Mouse (Mus musculus): ENCODE data around the gene Havcr2. TPM values are rescaled to one million over a fixed set of nuclear protein-coding genes. Genes with fewer than 3 reads are reported as not detected.
"Not testable (repeated sequence)": the region's sequence is repeated elsewhere in the genome, so short reads cannot be mapped to it uniquely, and the experiment has no call there.

The Havcr2 gene
- polyA plus RNA-seq, 1 experiment from 2014 or later, result 0.23 TPM

DNA sequence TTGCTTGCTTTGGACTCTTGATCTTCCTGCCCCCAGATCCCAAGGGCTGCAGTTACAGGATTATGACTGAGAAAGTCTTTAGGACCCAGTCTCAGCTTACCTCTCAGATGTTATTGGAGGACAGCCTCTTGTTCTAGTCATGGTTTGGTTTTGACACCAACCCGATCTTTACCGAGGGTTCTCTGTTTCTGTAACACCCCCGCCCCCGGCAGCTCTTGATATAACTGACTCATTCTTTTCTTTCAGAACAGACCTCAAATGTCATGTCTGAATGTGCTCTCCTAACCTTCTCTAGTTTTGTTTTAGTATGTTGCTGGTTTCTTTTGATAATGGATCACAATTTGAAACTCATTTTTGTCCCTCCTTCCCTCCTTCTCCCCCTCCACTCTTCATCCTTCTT, 19.5 kb downstream of the Havcr2 start:
- no peak overlapping the region for H3K4me3 ChIP-seq

DNA sequence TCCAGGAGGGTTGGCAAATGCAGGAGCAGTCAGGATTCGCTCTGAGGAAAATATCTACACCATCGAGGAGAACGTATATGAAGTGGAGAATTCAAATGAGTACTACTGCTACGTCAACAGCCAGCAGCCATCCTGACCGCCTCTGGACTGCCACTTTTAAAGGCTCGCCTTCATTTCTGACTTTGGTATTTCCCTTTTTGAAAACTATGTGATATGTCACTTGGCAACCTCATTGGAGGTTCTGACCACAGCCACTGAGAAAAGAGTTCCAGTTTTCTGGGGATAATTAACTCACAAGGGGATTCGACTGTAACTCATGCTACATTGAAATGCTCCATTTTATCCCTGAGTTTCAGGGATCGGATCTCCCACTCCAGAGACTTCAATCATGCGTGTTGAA, 24.6 kb downstream of the Havcr2 start:
- ATAC-seq, result no peak
- 90% methylated on average over 9 of the region's 9 CpGs for WGBS
- Histone ChIP-seq H3K9ac (no peak overlapping the region), H3K4me1 (no peaks in the 10 kb centered on the region), H3K27ac (no peak overlapping the region), H3K4me3 (no peak overlapping the region), H3K27me3 (no peaks in the 10 kb centered on the region), H3K36me3 (ENCODE audit: poor library complexity, severe bottlenecking) (no peaks in the 10 kb centered on the region), H3K9me3 (replicated peaks) (no peaks in the 10 kb centered on the region), H3K4me2 (no peak overlapping the region)

More for the DNA sequence above, 19.5 kb downstream of the Havcr2 start:
- 90% methylated on average over 4 of the region's 4 CpGs for WGBS
- H3K4me1 ChIP-seq, result no peaks in the 10 kb centered on the region
- no peak overlapping the region for H3K4me2 ChIP-seq
- H3K27me3 ChIP-seq, result no peaks in the 10 kb centered on the region
- no peak overlapping the region for H3K9ac ChIP-seq
- H3K36me3 ChIP-seq (ENCODE audit: poor library complexity, severe bottlenecking), result no peaks in the 10 kb centered on the region
- H3K9me3 ChIP-seq (replicated peaks), result no peaks in the 10 kb centered on the region
- ATAC-seq, result no peak
- no peak overlapping the region for H3K27ac ChIP-seq

DNA sequence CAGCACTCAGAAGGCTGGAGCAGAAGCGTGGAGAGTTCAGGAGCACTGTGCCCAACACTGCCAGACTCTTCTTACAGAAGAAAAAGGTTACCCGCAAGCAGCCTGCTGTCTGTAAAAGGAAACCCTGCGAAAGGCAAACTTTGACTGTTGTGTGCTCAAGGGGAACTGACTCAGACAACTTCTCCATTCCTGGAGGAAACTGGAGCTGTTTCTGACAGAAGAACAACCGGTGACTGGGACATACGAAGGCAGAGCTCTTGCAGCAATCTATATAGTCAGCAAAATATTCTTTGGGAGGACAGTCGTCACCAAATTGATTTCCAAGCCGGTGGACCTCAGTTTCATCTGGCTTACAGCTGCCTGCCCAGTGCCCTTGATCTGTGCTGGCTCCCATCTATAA, 25.8 kb downstream of the Havcr2 start:
- Histone ChIP-seq H3K9ac (no peak overlapping the region), H3K4me2 (no peak overlapping the region), H3K4me1 (no peaks in the 10 kb centered on the region), H3K36me3 (ENCODE audit: poor library complexity, severe bottlenecking) (no peaks in the 10 kb centered on the region), H3K9me3 (replicated peaks) (no peaks in the 10 kb centered on the region), H3K4me3 (no peak overlapping the region), H3K27me3 (no peaks in the 10 kb centered on the region), H3K27ac (no peak overlapping the region)
- 89% methylated on average over 7 of the region's 7 CpGs for WGBS
- ATAC-seq, result no peak

DNA sequence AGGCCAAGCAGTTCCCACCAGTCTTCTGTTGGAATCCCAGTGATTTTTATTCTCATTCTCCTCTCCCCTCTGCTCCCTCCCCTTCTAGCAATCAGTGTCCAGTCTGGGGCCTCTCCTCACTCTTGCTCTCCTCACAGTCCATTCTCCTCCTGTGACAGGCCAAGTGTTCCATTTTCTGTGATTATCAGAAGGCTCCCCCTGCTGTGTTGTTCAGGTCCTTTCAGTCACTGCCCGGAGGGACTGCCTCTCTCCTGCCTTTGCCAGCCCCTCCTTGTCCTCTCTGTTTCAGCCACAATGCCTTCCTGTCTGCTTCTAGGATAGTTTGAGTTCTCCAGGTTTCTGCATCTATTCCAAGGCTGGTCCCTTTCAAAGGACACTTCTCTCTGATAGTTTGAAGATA, 33.5 kb downstream of the Havcr2 start:
- Histone ChIP-seq H3K4me1 (no peaks in the 10 kb centered on the region), H3K9ac (no peak overlapping the region), H3K4me2 (no peak overlapping the region), H3K27me3 (no peaks in the 10 kb centered on the region), H3K4me3 (no peak overlapping the region), H3K9me3 (replicated peaks) (no peaks in the 10 kb centered on the region), H3K36me3 (ENCODE audit: poor library complexity, severe bottlenecking) (no peaks in the 10 kb centered on the region), H3K27ac (no peak overlapping the region)
- WGBS, result 9% methylated on average over 1 of the region's 1 CpGs
- no peak for ATAC-seq

DNA sequence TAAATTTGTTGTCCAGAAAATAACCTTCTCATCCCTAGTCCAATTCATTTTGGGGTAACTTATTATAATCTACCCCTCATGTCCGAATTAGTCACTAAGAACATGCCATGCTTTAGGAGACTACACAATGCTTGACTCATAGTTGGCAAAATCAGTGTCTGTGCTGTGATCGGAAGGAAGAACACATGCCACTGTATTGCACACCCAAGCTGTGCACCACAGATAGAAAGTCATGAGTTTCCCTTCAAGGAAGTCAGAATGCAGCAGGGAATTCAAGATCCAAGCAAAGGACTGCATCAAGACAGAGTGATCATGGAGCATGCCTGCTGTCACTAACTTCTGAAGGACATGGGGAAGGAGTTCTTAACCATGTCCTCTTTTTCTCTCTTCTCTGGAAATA, 33.9 kb downstream of the Havcr2 start:
- no peak for ATAC-seq
- 86% methylated on average over 2 of the region's 2 CpGs for WGBS
- Histone ChIP-seq H3K9me3 (replicated peaks) (no peaks in the 10 kb centered on the region), H3K9ac (no peak overlapping the region), H3K4me2 (no peak overlapping the region), H3K36me3 (ENCODE audit: poor library complexity, severe bottlenecking) (no peaks in the 10 kb centered on the region), H3K27ac (no peak overlapping the region), H3K4me1 (no peaks in the 10 kb centered on the region), H3K27me3 (no peaks in the 10 kb centered on the region), H3K4me3 (no peak overlapping the region)

DNA sequence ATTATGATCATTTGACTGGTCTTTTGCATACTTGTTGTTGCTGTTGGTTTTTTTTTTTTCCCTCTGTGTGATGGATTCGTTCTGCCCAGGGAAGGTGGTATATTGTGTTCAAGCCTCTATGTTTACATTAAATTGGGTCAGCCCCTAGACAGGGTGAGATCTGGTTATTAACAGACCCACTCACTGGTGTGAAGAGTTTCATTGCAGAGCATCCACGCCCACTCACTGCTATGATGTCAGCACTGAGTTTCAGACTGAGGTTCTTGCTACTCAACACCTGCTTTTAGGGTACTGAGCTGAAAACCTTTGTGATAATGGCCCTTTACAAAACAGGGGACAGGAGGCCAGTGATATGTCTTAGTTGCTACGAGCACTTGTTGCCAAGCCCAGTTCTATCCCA, 52.4 kb downstream of the Havcr2 start:
- Histone ChIP-seq H3K4me1 (0 out of 2 replicates have a peak, but pooled peaks cover 2% of the 10 kb centered on the region), H3K27ac (no peak overlapping the region), H3K9ac (no peak overlapping the region), H3K4me3 (no peak overlapping the region), H3K27me3 (no peaks in the 10 kb centered on the region), H3K9me3 (replicated peaks) (no peaks in the 10 kb centered on the region), H3K36me3 (ENCODE audit: poor library complexity, severe bottlenecking) (no peaks in the 10 kb centered on the region), H3K4me2 (no peak overlapping the region)
- WGBS, result 75% methylated on average over 3 of the region's 3 CpGs
- ATAC-seq, result no peak

DNA sequence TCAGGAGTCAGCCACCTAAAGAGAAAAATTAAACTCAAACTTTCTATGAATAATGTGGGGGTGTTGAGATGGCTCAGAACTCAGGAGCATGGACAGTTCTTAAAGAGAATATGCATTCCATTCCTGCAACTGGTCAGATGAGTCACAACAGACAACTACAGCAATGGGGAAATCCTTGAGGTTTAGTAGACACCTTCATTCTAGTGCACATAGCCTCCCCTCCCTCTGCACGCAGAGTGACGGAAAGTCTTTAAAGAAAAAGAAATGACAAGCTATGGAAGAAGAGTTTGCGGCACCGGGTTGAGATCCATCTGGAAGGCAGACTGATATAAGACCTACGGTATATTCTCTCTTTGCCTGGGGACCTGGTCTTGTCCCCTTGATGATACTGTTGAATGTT, 55.2 kb downstream of the Havcr2 start:
- Histone ChIP-seq H3K36me3 (ENCODE audit: poor library complexity, severe bottlenecking) (no peaks in the 10 kb centered on the region), H3K4me1 (0 out of 2 replicates have a peak, but pooled peaks cover 2% of the 10 kb centered on the region), H3K9ac (no peak overlapping the region), H3K4me2 (no peak overlapping the region), H3K27me3 (no peaks in the 10 kb centered on the region), H3K27ac (no peak overlapping the region), H3K9me3 (replicated peaks) (no peaks in the 10 kb centered on the region), H3K4me3 (no peak overlapping the region)
- no peak for ATAC-seq
- 97% methylated on average over 5 of the region's 5 CpGs for WGBS

DNA sequence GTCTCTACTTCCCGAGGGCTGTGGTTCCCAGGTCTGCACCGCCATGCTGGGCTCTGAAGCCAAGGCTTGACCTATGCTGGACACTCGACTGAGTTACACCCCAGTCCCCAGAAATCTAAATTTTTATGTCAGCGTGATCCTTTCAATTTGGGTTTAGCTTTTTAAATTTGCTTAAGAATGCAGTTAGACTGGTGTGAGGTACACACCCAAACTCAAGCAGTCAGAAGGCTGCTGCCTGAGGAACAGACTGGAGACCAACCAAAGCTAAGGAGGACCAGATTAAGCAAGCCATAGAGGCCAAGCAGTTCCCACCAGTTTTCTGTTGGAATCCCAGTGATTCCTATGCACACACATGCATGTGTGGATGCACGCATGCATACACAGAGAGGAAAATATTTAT, 66.6 kb downstream of the Havcr2 start:
- H3K27ac ChIP-seq; H3K27me3 ChIP-seq; H3K4me2 ChIP-seq; H3K4me3 ChIP-seq; H3K4me1 ChIP-seq; H3K9ac ChIP-seq; ATAC-seq; H3K9me3 ChIP-seq (replicated peaks); H3K36me3 ChIP-seq (ENCODE audit: poor library complexity, severe bottlenecking): not testable (repeated sequence)
- 85% methylated on average over 5 of the region's 5 CpGs for WGBS

DNA sequence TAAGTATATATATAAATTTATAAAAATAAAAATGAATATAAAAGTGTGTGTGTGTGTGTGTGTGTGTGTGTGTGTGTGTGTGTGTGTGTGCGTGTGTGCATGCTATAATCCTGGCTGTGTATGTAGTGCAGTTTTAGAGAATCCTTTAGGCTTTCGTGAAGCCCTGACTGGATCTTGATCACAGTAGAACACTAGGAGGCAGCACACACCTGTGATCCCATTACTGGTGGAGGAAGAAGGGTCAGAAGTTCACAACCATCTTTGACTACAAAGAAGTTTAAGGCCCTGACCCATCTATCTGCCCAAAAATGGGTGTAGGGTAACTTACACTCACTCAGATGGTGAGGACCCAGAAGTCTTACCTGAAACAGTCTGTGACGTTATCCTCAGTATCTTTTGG, 68.0 kb downstream of the Havcr2 start:
- Histone ChIP-seq H3K4me2 (no peak overlapping the region), H3K27me3 (no peaks in the 10 kb centered on the region), H3K9ac (no peak overlapping the region), H3K36me3 (ENCODE audit: poor library complexity, severe bottlenecking) (no peaks in the 10 kb centered on the region), H3K4me3 (no peak overlapping the region), H3K4me1 (no peaks in the 10 kb centered on the region), H3K9me3 (replicated peaks) (no peaks in the 10 kb centered on the region), H3K27ac (no peak overlapping the region)
- WGBS, result 75% methylated on average over 3 of the region's 3 CpGs
- ATAC-seq, result no peak

DNA sequence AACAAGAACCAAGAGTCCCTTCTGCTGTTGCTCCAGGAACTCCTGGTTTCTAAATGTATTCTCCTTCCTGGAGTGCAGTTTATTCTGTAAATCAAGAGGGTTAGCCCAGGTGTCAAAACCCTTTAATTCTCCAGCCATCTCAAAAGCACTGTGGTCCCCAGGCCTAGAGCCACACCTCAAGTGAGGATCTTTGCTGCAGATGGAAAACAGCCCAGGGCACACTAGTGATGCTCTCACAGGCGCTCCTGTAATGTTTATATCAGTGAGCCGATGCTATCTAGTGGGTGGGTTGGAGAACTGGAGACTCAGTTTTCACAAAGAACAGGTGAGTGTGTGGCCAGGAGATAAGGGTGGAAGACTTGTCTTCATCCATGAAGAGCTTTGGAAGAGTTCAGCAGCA, 69.2 kb downstream of the Havcr2 start, which contains the start of gene Gm12169:
Gm12169 (plus strand) TSS at position 301 of the 400 bp plus-strand sequence.
- Histone ChIP-seq H3K9ac (no peak within 1 kb of the TSS), H3K4me1 (no peaks in the 10 kb centered on the region), H3K36me3 (ENCODE audit: poor library complexity, severe bottlenecking) (no peaks in the 10 kb centered on the region), H3K9me3 (replicated peaks) (no peaks in the 10 kb centered on the region), H3K4me2 (no peak within 1 kb of the TSS), H3K4me3 (no peak within 1 kb of the TSS), H3K27me3 (no peaks in the 10 kb centered on the region), H3K27ac (no peak within 1 kb of the TSS)
- no peak for ATAC-seq
- WGBS, result 97% methylated on average over 2 of the region's 2 CpGs

DNA sequence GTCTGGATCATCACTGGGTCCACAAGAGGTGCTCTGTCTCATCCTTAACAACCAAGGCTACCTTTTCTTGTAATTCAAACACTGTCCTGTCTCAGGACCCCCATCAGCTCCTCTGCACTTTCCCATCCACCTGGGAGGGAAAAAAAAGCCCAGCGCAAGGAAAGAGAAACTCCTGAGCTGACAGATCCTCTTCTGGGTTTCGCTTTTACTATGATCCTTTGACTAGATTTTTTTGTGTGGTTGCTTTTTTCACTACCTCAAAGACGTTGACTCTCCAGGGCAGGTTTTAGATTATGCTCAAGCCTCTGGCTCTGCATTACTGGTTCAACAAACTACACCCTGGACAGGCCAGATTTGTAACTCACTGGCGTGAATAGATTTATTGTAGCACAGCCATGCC, 75.4 kb downstream of the Havcr2 start:
- H3K9me3 ChIP-seq (replicated peaks), result no peaks in the 10 kb centered on the region
- no peak overlapping the region for H3K27ac ChIP-seq
- WGBS, result 85% methylated on average over 4 of the region's 4 CpGs
- no peaks in the 10 kb centered on the region for H3K36me3 ChIP-seq (ENCODE audit: poor library complexity, severe bottlenecking)
- no peaks in the 10 kb centered on the region for H3K27me3 ChIP-seq
- H3K9ac ChIP-seq, result no peak overlapping the region
- H3K4me1 ChIP-seq, result no peaks in the 10 kb centered on the region
- H3K4me2 ChIP-seq, result no peak overlapping the region
- no peak for ATAC-seq
- no peak overlapping the region for H3K4me3 ChIP-seq

Measured in forebrain, embryonic 13.5 days (tissue).